Mouse (Mus musculus) small intestine, adult 2 months (tissue): ENCODE data around the gene Zfp462.

Experiments used
- CTCF ChIP-seq: fragments of 200-500 bp; IDR thresholded peaks from 2 replicates; pipeline ENCODE4 v1.5.1; 2012; ENCODE audit warnings: low read depth, mild to moderate bottlenecking, control low read depth, inconsistent platforms, low read length, moderate library complexity, mixed read lengths; ENCODE audit not compliant: insufficient replicate concordance, insufficient read length; ENCODE audit errors: extremely low read depth
- POLR2A ChIP-seq: fragments of 200-500 bp; IDR thresholded peaks from 2 replicates; pipeline ENCODE4 v1.6.1; 2012; ENCODE audit warnings: low read depth, mild to moderate bottlenecking, control low read depth, inconsistent platforms, low read length, moderate library complexity

- TF ChIP-seq CTCF (no peak), POLR2A (no peak)
Measured at GRCm38 (mm10) chr4:55079056-55079455, 134.2 kb downstream of the Zfp462 start.
